Mouse (Mus musculus) stomach, postnatal 0 days (tissue): ENCODE data around the gene Agpat2.

Experiments
- CTCF ChIP-seq: IDR thresholded peaks from 2 replicates; pipeline ENCODE4 v1.5.1; 2016; ENCODE audit warnings: antibody characterized with exemption, low read depth, mild to moderate bottlenecking, moderate library complexity
- EP300 ChIP-seq: optimal IDR thresholded peaks from 2 replicates; pipeline ENCODE3; 2016; ENCODE audit warnings: antibody characterized with exemption

DNA sequence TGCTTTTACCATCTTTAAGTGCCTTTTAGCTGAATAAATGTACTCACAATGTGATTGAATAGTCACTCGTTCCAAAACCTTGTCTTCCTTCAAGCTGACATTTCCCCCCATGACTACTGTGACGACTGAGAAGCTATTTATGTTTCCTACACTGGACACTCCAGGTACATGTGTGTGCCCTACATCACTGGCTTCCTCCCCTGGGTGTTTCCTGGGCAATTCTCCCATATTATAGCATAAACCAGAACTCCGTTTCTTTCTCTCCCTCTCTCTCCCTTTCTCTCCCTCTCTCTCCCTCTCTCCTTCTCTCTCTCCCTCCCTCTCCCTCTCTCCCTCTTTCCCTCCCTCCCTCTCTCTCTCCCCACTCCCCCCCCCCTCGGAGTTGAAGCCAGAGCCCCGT lies 30.4 kb downstream of the Agpat2 start:
- no peak for TF ChIP-seq EP300
- no peak for TF ChIP-seq CTCF
